Mouse (Mus musculus): ENCODE measurements around the gene Clns1a. TPM values are rescaled to one million over a fixed set of nuclear protein-coding genes. Genes with fewer than 3 reads are reported as not detected.

Gene Clns1a
- polyA plus RNA-seq, 1 experiment = 93.0 TPM

DNA sequence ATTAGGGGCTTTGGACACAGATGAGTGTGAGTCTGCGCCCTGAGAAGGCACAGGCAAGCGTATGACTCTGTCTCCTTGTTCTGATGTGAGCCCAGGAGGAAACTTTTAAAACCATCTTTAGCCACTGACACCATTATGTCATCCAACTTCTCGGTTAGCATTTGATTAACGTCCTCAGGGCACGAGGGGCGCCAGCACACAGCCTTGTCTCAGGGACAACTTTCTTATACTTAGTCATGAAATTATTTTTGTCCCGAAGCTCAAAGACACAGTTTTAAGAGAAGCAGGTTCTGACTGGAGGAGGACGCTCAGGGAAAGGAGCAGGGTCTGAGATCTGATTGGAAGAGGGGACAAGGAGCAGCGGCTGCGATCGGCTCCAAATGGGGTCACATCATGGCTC lies 68.2 kb downstream of the Clns1a start:
- no peak for DNase-seq (ENCODE audit: extremely low spot score in 1 of 2, low spot score in 1 of 2)

GRCm38 (mm10) chr7:97765181-97765962 lies 68.9 kb downstream of the Clns1a start:
- DNase-seq (ENCODE audit: extremely low spot score in 1 of 2, low spot score in 1 of 2) = peak; percentile 71 to 92

DNA sequence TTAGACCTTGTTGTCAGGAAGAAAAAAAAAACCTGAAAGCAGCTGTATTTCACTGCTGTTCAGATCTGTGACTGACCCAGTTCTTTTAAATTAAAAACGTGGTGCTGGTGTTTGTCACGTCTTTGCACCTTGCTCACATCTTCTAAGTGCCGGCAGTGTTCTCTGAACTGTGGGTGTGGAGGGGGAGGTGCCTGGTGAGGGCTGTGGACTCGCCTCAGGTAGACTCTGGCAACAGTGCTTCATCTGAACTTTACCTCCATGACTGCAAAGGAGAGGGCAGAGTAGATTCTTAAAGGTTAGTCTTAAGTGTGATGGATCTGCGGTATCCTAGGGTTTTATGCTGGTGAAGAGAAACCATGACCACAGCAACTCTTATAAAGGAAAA lies 69.5 kb downstream of the Clns1a start:
- no peak for DNase-seq (ENCODE audit: extremely low spot score in 1 of 2, low spot score in 1 of 2)

DNA sequence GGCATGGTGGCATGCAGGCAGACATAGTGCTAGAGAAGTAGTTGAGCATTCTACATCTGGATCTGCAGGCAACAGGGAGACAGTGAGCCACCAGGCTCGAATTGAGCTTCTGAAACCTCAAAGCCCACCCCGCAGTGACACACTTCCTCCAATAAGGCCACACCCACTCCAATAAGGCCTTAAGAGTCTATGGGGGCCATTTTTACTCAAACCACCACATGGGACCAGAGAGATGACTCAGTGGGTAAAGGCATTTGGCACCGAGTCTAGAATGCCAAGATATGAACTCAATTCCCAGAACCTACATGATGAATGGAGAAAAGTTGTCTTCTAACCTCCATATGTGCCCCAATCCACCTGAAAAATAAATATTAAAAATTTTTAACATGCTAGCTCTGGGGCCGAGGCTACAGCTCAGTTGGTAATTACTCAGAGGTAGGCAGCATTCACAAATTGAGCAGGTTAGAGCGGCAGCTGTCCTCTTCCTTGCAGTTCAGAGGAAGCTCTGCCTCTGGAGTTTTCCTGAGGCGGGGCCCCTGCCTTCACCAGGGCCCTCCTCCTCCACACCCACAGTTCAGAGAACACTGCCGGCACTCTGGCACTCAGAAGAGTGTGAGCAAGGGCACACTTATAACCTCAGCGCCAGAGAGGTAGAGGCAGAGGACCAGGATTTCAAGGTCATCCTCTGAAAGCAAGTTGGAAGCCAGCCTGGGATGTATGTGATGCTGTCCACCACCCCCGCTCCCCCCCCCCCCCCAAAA lies 70.2 kb downstream of the Clns1a start:
- DNase-seq (ENCODE audit: extremely low spot score in 1 of 2, low spot score in 1 of 2) = no peak

- DNase-seq (ENCODE audit: extremely low spot score in 1 of 2, low spot score in 1 of 2) = no peak
These were observed 71.4 kb downstream of the Clns1a start for GRCm38 (mm10) chr7:97767841-97768240.

GRCm38 (mm10) chr7:97769020-97769419 lies 72.6 kb downstream of the Clns1a start:
- no peak for DNase-seq (ENCODE audit: extremely low spot score in 1 of 2, low spot score in 1 of 2)

Other genes starting within 250 kb of the Clns1a start
- 6.2 and 6.4 TPM in 2 replicates for gene Kctd14, start 245.3 kb upstream of the Clns1a start, polyA plus RNA-seq (2012; rRNA removed)
- 50.7 and 67.3 TPM in 2 replicates for gene Ints4, start 215.7 kb upstream of the Clns1a start, polyA plus RNA-seq (2012; rRNA removed)
- gene Aamdc, start 117.1 kb upstream of the Clns1a start, polyA plus RNA-seq (2012; rRNA removed) = 56.3 and 59.9 TPM in 2 replicates
- 16.5 and 18.0 TPM in 2 replicates for gene Rsf1, start 116.7 kb upstream of the Clns1a start, polyA plus RNA-seq (2012; rRNA removed)
- 22.0 and 23.7 TPM in 2 replicates for gene Aqp11, start 41.7 kb downstream of the Clns1a start, polyA plus RNA-seq (2012; rRNA removed)
- gene Pak1, start 91.9 kb downstream of the Clns1a start, polyA plus RNA-seq (2012; rRNA removed) = 292 and 335 TPM in 2 replicates
- gene Gdpd4, start 223.3 kb downstream of the Clns1a start, polyA plus RNA-seq (2012; rRNA removed) = 3.3 and 4.3 TPM in 2 replicates

Measured in frontal cortex, adult 2 months (tissue).